Mouse (Mus musculus) cortical plate, adult 2 months (tissue): ENCODE measurements at regions not wholly inside any gene's neighbourhood (a gene's known extent, or its start where the extent isn't known, plus 50 kb on each side); places are given as distances from the start of the nearest gene placed in this dataset.
A peak's percentile ranks its signal among the peaks of the same experiment; 100 is the strongest.

Experiments used
- H3K27ac ChIP-seq: fragments of 200-500 bp; 2 replicates; pipeline ENCODE4 v1.5.1; 2012; ENCODE audit warnings: low read length, control low read depth, inconsistent platforms; ENCODE audit not compliant: insufficient read depth
- H3K4me1 ChIP-seq: fragments of 200-500 bp; 2 replicates; pipeline ENCODE4 v1.6.1; 2011; ENCODE audit warnings: low read length; ENCODE audit not compliant: control insufficient read depth, insufficient read depth
- H3K4me3 ChIP-seq: fragments of 200-500 bp; 2 replicates; pipeline ENCODE4 v1.5.1; 2011; ENCODE audit warnings: mild to moderate bottlenecking, low read length, control low read depth; ENCODE audit not compliant: insufficient read depth
- CTCF ChIP-seq: fragments of 200-500 bp; IDR thresholded peaks from 2 replicates; pipeline ENCODE4 v1.5.1; 2011; ENCODE audit warnings: mild to moderate bottlenecking, control low read depth, low read length; ENCODE audit not compliant: insufficient read depth; ENCODE audit errors: extremely low read depth
- POLR2A ChIP-seq: fragments of 200-500 bp; IDR thresholded peaks from 2 replicates; pipeline ENCODE4 v1.6.1; 2011; ENCODE audit warnings: mild to moderate bottlenecking, low read length, control low read depth; ENCODE audit not compliant: insufficient read depth; ENCODE audit errors: extremely low read depth

GRCm38 (mm10) chr12:69005141-69005540 lies 153.8 kb downstream of the Rps29 start:
- H3K27ac ChIP-seq = no peak overlapping the region
- no peak for TF ChIP-seq CTCF
- TF ChIP-seq POLR2A = no peak
- no peaks in the 10 kb centered on the region for H3K4me1 ChIP-seq

GRCm38 (mm10) chr12:69002106-69002505 lies 156.9 kb downstream of the Rps29 start:
- no peak for TF ChIP-seq CTCF
- no peak for TF ChIP-seq POLR2A
- Histone ChIP-seq H3K4me1 (no peaks in the 10 kb centered on the region), H3K4me3 (no peak overlapping the region), H3K27ac (no peak overlapping the region)

More at GRCm38 (mm10) chr12:69005141-69005540, 153.8 kb downstream of the Rps29 start:
- H3K4me3 ChIP-seq = no peak overlapping the region

GRCm38 (mm10) chr12:68997259-68997658 lies 161.7 kb downstream of the Rps29 start:
- Histone ChIP-seq H3K27ac (no peak overlapping the region), H3K4me1 (no peaks in the 10 kb centered on the region), H3K4me3 (peak overlapping the region; percentile 24; the same call in 1 of the 2 replicates)
- no peak for TF ChIP-seq POLR2A

- H3K4me1 ChIP-seq = no peaks in the 10 kb centered on the region
- no peak overlapping the region for H3K27ac ChIP-seq
- peak overlapping the region; percentile 24 for H3K4me3 ChIP-seq
- no peak for TF ChIP-seq POLR2A
- no peak for TF ChIP-seq CTCF
Measured at GRCm38 (mm10) chr12:68996740-68997139, 162.2 kb downstream of the Rps29 start.

DNA sequence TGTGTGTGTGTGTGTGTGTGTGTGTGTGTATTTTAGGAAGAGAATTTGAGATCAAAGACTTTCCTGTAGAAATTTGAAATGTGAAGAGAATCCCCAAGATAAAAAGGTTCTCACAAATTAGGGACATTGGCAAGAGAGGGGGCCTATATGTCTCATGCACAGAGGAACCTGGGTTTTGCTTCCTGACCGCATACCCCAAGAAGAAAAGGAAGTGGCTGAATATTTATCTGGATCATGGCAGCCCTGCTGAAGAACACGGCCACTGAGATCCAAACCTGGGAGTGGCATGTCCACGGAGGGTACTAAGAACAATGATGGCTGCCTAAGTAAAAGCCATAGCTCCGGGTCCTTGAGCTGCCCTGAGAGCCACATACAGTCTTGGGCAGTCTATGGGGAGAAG lies 178.3 kb downstream of the Rps29 start:
- Histone ChIP-seq H3K4me1 (no peaks in the 10 kb centered on the region), H3K27ac (no peak overlapping the region), H3K4me3 (no peak overlapping the region)
- TF ChIP-seq POLR2A (no peak), CTCF (no peak)

- Histone ChIP-seq H3K4me1 (no peaks in the 10 kb centered on the region), H3K27ac (no peak overlapping the region)
- TF ChIP-seq CTCF = no peak
- no peak for TF ChIP-seq POLR2A
Measured at GRCm38 (mm10) chr12:68980173-68980572, 178.8 kb downstream of the Rps29 start.

DNA sequence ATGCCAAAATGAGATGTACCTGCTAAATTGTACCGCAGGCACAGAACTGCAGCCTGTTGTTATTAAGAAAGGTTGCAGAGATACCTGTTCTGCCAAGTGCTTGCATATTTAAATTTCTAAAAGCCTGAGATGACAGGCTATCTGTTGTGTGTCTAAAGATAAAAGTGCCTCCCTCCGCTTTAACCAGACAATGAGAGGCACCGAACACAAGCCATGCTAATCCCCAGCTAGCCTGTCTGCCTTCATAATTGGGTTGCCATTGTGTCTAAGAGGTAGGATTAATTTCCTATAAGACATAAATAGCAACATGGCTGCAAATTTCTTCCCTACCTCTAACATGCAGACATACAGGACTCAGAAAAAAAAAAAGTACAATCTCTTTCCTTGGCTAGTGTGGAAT lies 179.8 kb downstream of the Rps29 start:
- Histone ChIP-seq H3K27ac (no peak overlapping the region), H3K4me3 (no peak overlapping the region), H3K4me1 (no peaks in the 10 kb centered on the region)
- TF ChIP-seq CTCF (no peak), POLR2A (no peak)

More at GRCm38 (mm10) chr12:68980173-68980572, 178.8 kb downstream of the Rps29 start:
- no peak overlapping the region for H3K4me3 ChIP-seq

DNA sequence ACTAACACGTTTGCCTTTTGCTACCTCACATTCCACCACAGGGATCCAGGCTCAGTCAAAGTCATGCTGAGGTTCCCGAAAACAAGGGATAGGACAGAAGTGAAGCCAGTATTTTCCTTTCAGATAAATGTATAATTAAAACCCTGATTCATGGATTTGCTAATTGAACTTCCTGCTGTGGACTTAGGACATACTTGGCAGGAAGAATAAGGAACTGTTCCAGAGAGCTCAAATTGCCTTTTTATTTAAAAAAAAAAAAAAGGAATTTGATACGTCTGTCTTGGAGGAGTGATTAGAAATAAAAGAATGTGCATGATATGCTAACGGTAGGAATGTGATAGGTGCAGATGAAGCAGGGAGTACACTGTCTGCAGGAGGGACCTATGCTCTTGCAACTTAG lies 181.7 kb downstream of the Rps29 start:
- H3K27ac ChIP-seq = no peak overlapping the region
- TF ChIP-seq CTCF = no peak
- no peak for TF ChIP-seq POLR2A
- H3K4me1 ChIP-seq = no peaks in the 10 kb centered on the region
- H3K4me3 ChIP-seq = no peak overlapping the region

DNA sequence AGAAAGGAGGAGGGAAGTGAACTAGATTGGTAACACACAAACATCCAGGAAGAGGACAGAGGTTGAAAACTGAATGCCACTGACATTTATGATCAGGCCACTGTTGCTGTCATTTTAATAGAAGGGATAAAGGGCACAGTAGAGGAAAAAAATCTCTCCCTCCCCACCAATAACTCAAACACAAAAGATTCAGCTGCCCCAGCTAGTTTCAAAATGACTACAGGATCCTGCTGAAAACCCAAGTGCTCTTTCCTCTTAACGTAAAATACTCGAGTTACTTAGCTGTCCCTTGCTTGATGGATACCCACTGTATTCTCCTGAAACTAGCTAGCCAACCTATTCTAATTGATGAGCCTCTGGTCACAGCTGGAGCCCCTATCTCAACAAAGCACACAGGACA lies 211.7 kb downstream of the Rps29 start:
- no peak overlapping the region for H3K4me3 ChIP-seq
- H3K27ac ChIP-seq = no peak overlapping the region
- TF ChIP-seq CTCF (no peak), POLR2A (no peak)
- no peaks in the 10 kb centered on the region for H3K4me1 ChIP-seq

GRCm38 (mm10) chr12:68910590-68910989 lies 248.4 kb downstream of the Rps29 start:
- TF ChIP-seq CTCF (no peak), POLR2A (no peak)
- Histone ChIP-seq H3K4me3 (no peak overlapping the region), H3K4me1 (no peaks in the 10 kb centered on the region)

DNA sequence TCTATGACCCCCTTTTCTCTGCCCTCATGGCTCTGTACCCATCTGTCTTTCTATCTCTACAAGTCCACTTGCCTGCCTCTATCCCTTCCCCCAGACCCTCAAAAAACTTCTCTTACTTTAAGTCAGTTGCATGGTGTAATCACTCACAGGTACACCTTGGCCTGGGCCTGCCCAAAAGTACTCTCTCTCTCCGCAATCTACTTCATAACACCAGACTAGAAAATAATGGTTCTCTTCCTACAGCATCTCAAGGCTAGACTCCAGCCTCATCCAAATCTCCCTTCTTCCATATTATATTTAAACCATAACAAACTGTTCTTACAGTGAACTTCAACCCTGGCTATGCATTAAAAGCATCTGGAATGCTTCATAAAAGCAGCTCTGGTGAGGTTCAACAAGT lies 254.2 kb downstream of the Rps29 start:
- no peak overlapping the region for H3K27ac ChIP-seq
- no peak overlapping the region for H3K4me3 ChIP-seq
- TF ChIP-seq CTCF = no peak
- no peak for TF ChIP-seq POLR2A
- H3K4me1 ChIP-seq = no peaks in the 10 kb centered on the region

More at GRCm38 (mm10) chr12:68910590-68910989, 248.4 kb downstream of the Rps29 start:
- no peak overlapping the region for H3K27ac ChIP-seq
